Mouse (Mus musculus) MEL (cell line): Measurements from ENCODE around the gene Meox2. TPM values are rescaled to one million over a fixed set of nuclear protein-coding genes. Genes with fewer than 3 reads are reported as not detected.

Experiments used
- DNase-seq: peaks from one replicate; pipeline ENCODE4 v3.0.0; 2011; ENCODE audit warnings: low read depth, low spot score
- H3K27ac ChIP-seq: 2 replicates; pipeline ENCODE4 v1.5.1; 2012; ENCODE audit warnings: low read depth, mild to moderate bottlenecking, control low read depth, low read length, moderate library complexity; ENCODE audit not compliant: control insufficient read depth
- H3K27me3 ChIP-seq, 2 experiments: fragments of 150-350 bp in 1 of 2; sonication (generic) in 1 of 2; 2 replicates each; pipeline ENCODE4 v1.6.1; 2012; ENCODE audit warnings: low read length in 2 of 2, mild to moderate bottlenecking in 2 of 2, improper control_type of control experiment in 1 of 2, moderate library complexity in 1 of 2; ENCODE audit not compliant: insufficient read depth in 2 of 2, control insufficient read depth in 1 of 2
- H3K36me3 ChIP-seq, 2 experiments: 2 replicates each; pipeline ENCODE4 v1.6.1; 2012 to 2014; ENCODE audit warnings: low read length in 2 of 2, improper control_type of control experiment in 1 of 2, inconsistent platforms in 1 of 2, mild to moderate bottlenecking in 1 of 2; ENCODE audit not compliant: insufficient read depth in 2 of 2, control insufficient read depth in 1 of 2
- H3K4me1 ChIP-seq, 2 experiments: fragments of 150-350 bp in 1 of 2; sonication (generic) in 1 of 2; 2 replicates each; pipeline ENCODE4 v1.6.1; 2012; ENCODE audit warnings: low read length in 2 of 2, improper control_type of control experiment in 1 of 2, mild to moderate bottlenecking in 1 of 2; ENCODE audit not compliant: insufficient read depth in 2 of 2, control insufficient read depth in 1 of 2
- H3K4me3 ChIP-seq, 2 experiments: fragments of 150-350 bp in 1 of 2; sonication (generic) in 1 of 2; 2 replicates each; pipeline ENCODE4 v1.5.1; 2012; ENCODE audit warnings: low read depth in 2 of 2, low read length in 2 of 2, mild to moderate bottlenecking in 2 of 2, moderate library complexity in 2 of 2, control low read depth in 1 of 2, improper control_type of control experiment in 1 of 2; ENCODE audit not compliant: control insufficient read depth in 1 of 2, insufficient read depth in 1 of 2
- H3K79me2 ChIP-seq: 2 replicates; pipeline ENCODE4 v1.6.1; 2012; ENCODE audit warnings: mild to moderate bottlenecking, low read length, moderate library complexity; ENCODE audit not compliant: control insufficient read depth, poor library complexity, insufficient read depth
- H3K9ac ChIP-seq: 2 replicates; pipeline ENCODE4 v1.6.1; 2012; ENCODE audit warnings: low read depth, mild to moderate bottlenecking, control low read depth, low read length, moderate library complexity; ENCODE audit not compliant: control insufficient read depth, poor library complexity, severe bottlenecking
- H3K9me3 ChIP-seq: fragments of 150-350 bp; sonication (generic); replicated peaks from 2 replicates; pipeline ENCODE4 v1.6.1; 2012; ENCODE audit warnings: mild to moderate bottlenecking, low read length, improper control_type of control experiment, moderate library complexity; ENCODE audit not compliant: insufficient read depth
- BHLHE40 ChIP-seq: IDR thresholded peaks from 2 replicates; pipeline ENCODE4 v1.6.1; 2012; ENCODE audit warnings: low read depth, mild to moderate bottlenecking, inconsistent platforms, low read length, improper control_type of control experiment, borderline replicate concordance
- CTCF ChIP-seq, 3 experiments: IDR thresholded peaks in 2 of 3; conservative IDR thresholded peaks in 1 of 3; 2 replicates each; pipeline ENCODE4 v1.5.1; 2011 to 2012; ENCODE audit warnings: low read length in 3 of 3, low read depth in 2 of 3, mild to moderate bottlenecking in 2 of 3, improper control_type of control experiment in 1 of 3, inconsistent platforms in 1 of 3, mixed read lengths in 1 of 3, moderate library complexity in 1 of 3; ENCODE audit not compliant: control insufficient read depth in 1 of 3, insufficient read depth in 1 of 3, poor library complexity in 1 of 3, severe bottlenecking in 1 of 3
- E2F4 ChIP-seq: IDR thresholded peaks from 2 replicates; pipeline ENCODE4 v1.6.1; 2011; ENCODE audit warnings: low read depth, low read length, improper control_type of control experiment, borderline replicate concordance
- ELF1 ChIP-seq: IDR thresholded peaks from 2 replicates; pipeline ENCODE4 v1.6.1; 2014; ENCODE audit warnings: low read depth, mild to moderate bottlenecking, inconsistent platforms, low read length, improper control_type of control experiment, moderate library complexity
- GABPA ChIP-seq: IDR thresholded peaks from 2 replicates; pipeline ENCODE4 v1.6.1; 2012; ENCODE audit warnings: low read depth, mild to moderate bottlenecking, inconsistent platforms, low read length, improper control_type of control experiment, moderate library complexity
- GATA1 ChIP-seq: IDR thresholded peaks from 2 replicates; pipeline ENCODE4 v1.6.1; 2011; ENCODE audit warnings: low read depth, low read length, improper control_type of control experiment
- MEF2A ChIP-seq: IDR thresholded peaks from 2 replicates; pipeline ENCODE4 v1.6.1; 2014; ENCODE audit warnings: low read depth, mild to moderate bottlenecking, inconsistent platforms, low read length, improper control_type of control experiment; ENCODE audit not compliant: poor library complexity, insufficient replicate concordance, severe bottlenecking; ENCODE audit errors: extremely low read depth
- MYB ChIP-seq: IDR thresholded peaks from 2 replicates; pipeline ENCODE4 v1.6.1; 2011; ENCODE audit warnings: mild to moderate bottlenecking, low read depth, low read length, improper control_type of control experiment
- NRF1 ChIP-seq: IDR thresholded peaks from 2 replicates; pipeline ENCODE4 v1.6.1; 2014; ENCODE audit warnings: low read depth, mild to moderate bottlenecking, inconsistent platforms, low read length, improper control_type of control experiment, moderate library complexity; ENCODE audit not compliant: poor library complexity, insufficient read depth, severe bottlenecking
- POLR2AphosphoS2 ChIP-seq: IDR thresholded peaks from 2 replicates; pipeline ENCODE4 v1.6.1; 2011; ENCODE audit warnings: low read length, improper control_type of control experiment
- POLR2AphosphoS5 ChIP-seq: IDR thresholded peaks from 2 replicates; pipeline ENCODE4 v1.6.1; 2012; ENCODE audit warnings: low read depth, borderline replicate concordance, mild to moderate bottlenecking, inconsistent platforms, low read length, moderate library complexity, mixed read lengths
- TAL1 ChIP-seq: IDR thresholded peaks from 2 replicates; pipeline ENCODE4 v1.6.1; 2012; ENCODE audit warnings: mild to moderate bottlenecking, inconsistent platforms, low read length, moderate library complexity, mixed read lengths
- UBTF ChIP-seq: IDR thresholded peaks from 2 replicates; pipeline ENCODE4 v1.6.1; 2012; ENCODE audit warnings: low read depth, mild to moderate bottlenecking, inconsistent platforms, low read length, improper control_type of control experiment, moderate library complexity, borderline replicate concordance; ENCODE audit not compliant: insufficient read depth
- USF1 ChIP-seq: IDR thresholded peaks from 2 replicates; pipeline ENCODE4 v1.6.1; 2014; ENCODE audit warnings: low read depth, mild to moderate bottlenecking, inconsistent platforms, low read length, improper control_type of control experiment, moderate library complexity
- ZC3H11A ChIP-seq: IDR thresholded peaks from 2 replicates; pipeline ENCODE4 v1.6.1; 2012; ENCODE audit warnings: low read depth, mild to moderate bottlenecking, inconsistent platforms, low read length, improper control_type of control experiment
- ZMIZ1 ChIP-seq: IDR thresholded peaks from 2 replicates; pipeline ENCODE4 v1.6.1; 2012; ENCODE audit warnings: low read depth, mild to moderate bottlenecking, inconsistent platforms, low read length, improper control_type of control experiment, moderate library complexity
- polyA plus RNA-seq, 2 experiments: library from polyadenylated mRNA; stranded (reverse) in 1 of 2; unstranded in 1 of 2; fragments of >175 nt in 1 of 2; fragments of >200 nt in 1 of 2; gene quantifications; 2 replicates each; pipeline versions ENCODE4 v1.2.1 to v1.2.4; 2012; ENCODE audit warnings: low replicate concordance in 2 of 2, low read depth in 1 of 2; ENCODE audit not compliant: insufficient read length in 2 of 2, insufficient read depth in 1 of 2, missing spikeins in 1 of 2
- total RNA-seq: library from RNA; depleted of rRNA; stranded (reverse); fragments of 300-350 nt; gene quantifications from 2 replicates; pipeline ENCODE4 v1.2.3, GENCODE M21; 2012

Gene Meox2
- total and polyA plus RNA-seq, 3 experiments: not detected

GRCm38 (mm10) chr12:37119246-37119645, 10.9 kb downstream of the Meox2 start:
- H3K79me2 ChIP-seq: no peaks in the 10 kb centered on the region
- TF ChIP-seq USF1: no peak
- TF ChIP-seq ZMIZ1: no peak
- no peak for TF ChIP-seq MYB
- TF ChIP-seq POLR2AphosphoS5: no peak
- no peak for TF ChIP-seq NRF1
- no peak for TF ChIP-seq ELF1
- no peak for TF ChIP-seq POLR2AphosphoS2
- no peak for TF ChIP-seq ZC3H11A
- no peak overlapping the region for H3K9ac ChIP-seq
- no peak overlapping the region for H3K4me3 ChIP-seq
- H3K4me1 ChIP-seq: no peaks in the 10 kb centered on the region
- no peak for DNase-seq
- no peaks in the 10 kb centered on the region for H3K9me3 ChIP-seq
- no peaks in the 10 kb centered on the region for H3K27me3 ChIP-seq
- H3K36me3 ChIP-seq: no peaks in the 10 kb centered on the region
- H3K27ac ChIP-seq: no peak overlapping the region

DNA sequence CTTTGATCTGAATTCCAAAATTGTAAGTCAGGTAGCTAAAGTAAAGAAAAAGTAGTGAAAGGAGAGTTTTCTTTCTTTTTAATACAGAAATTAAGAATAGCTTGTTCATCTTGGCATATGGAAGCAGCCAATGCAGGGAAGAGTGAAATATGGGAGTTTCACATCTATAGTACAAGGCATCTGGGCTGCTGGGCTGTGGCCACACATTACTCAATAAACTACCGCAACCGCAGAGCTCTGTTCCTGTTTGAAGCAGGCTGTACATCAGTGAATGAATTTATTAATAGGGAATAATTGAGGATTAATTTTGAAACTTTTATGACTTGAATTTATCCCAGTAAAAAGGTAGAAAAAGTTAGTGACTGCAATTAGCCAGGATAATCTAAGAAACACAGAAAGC, 15.4 kb downstream of the Meox2 start:
- H3K36me3 ChIP-seq: no peaks in the 10 kb centered on the region

GRCm38 (mm10) chr12:37142080-37142703, 33.9 kb downstream of the Meox2 start:
- Histone ChIP-seq H3K27ac (no peak overlapping the region), H3K27me3 (no peaks in the 10 kb centered on the region), H3K9me3 (no peaks in the 10 kb centered on the region), H3K36me3 (no peaks in the 10 kb centered on the region), H3K4me3 (no peak overlapping the region), H3K9ac (no peak overlapping the region), H3K4me1 (no peaks in the 10 kb centered on the region), H3K79me2 (no peaks in the 10 kb centered on the region)
- TF ChIP-seq ELF1: no peak
- TF ChIP-seq NRF1: no peak
- no peak for TF ChIP-seq CTCF (IDR thresholded peaks at IDR 0.05 in 2 of 3, conservative IDR thresholded peaks at IDR 0.05 in 1 of 3; ENCODE audit: control insufficient read depth in 1 of 3, insufficient read depth in 1 of 3, low read depth in 2 of 3, low read length in 3 of 3, poor library complexity in 1 of 3, severe bottlenecking in 1 of 3)
- no peak for TF ChIP-seq UBTF
- TF ChIP-seq MEF2A: no peak
- no peak for TF ChIP-seq E2F4
- no peak for TF ChIP-seq TAL1
- TF ChIP-seq GABPA: no peak
- TF ChIP-seq GATA1: no peak
- no peak for TF ChIP-seq BHLHE40
- no peak for DNase-seq

More for the DNA sequence above, 15.4 kb downstream of the Meox2 start:
- no peak overlapping the region for H3K27ac ChIP-seq
- no peak overlapping the region for H3K9ac ChIP-seq
- H3K9me3 ChIP-seq: no peaks in the 10 kb centered on the region
- H3K4me1 ChIP-seq: no peaks in the 10 kb centered on the region
- no peak for DNase-seq
- no peak overlapping the region for H3K4me3 ChIP-seq
- no peaks in the 10 kb centered on the region for H3K27me3 ChIP-seq
- TF ChIP-seq ZMIZ1: no peak
- H3K79me2 ChIP-seq: no peaks in the 10 kb centered on the region
